Mouse (Mus musculus): ENCODE measurements around the gene Lactbl1. TPM values are rescaled to one million over a fixed set of nuclear protein-coding genes. Genes with fewer than 3 reads are reported as not detected.

The Lactbl1 gene
- not detected in 2 replicates for polyA plus RNA-seq (2021; fragmentation: Nextera tagmentation)
- long read RNA-seq, experiment 1: 0 reads
- long read RNA-seq, experiment 2: 0 reads

GRCm38 (mm10) chr4:136622388-136622787, at the start of gene Lactbl1:
Lactbl1 (plus strand) TSS chr4:136622621.

GRCm38 (mm10) chr4:136602568-136602967, 19.9 kb upstream of the Lactbl1 start, which contains the start of gene Kdm1a:
Kdm1a (minus strand) TSS chr4:136602723.

GRCm38 (mm10) chr4:136610387-136610856, 12.0 kb upstream of the Lactbl1 start, which contains the start of gene Tex46:
Tex46 (plus strand) TSS chr4:136610437.

Other genes starting within 250 kb of the Lactbl1 start
- gene Htr1d, start 199.1 kb upstream of the Lactbl1 start, polyA plus RNA-seq (2021; fragmentation: Nextera tagmentation): 1.1 and 1.5 TPM in 2 replicates
- 0.29 TPM in 1 of 2 replicates, not detected in the other for gene 6030445D17Rik, start 160.4 kb upstream of the Lactbl1 start, polyA plus RNA-seq (2021; fragmentation: Nextera tagmentation)
- 65.6 and 75.4 TPM in 2 replicates for gene Luzp1, start 152.9 kb upstream of the Lactbl1 start, polyA plus RNA-seq (2021; fragmentation: Nextera tagmentation)
- 8.3 and 12.0 TPM in 2 replicates for gene Kdm1a, start 19.9 kb upstream of the Lactbl1 start, polyA plus RNA-seq (2021; fragmentation: Nextera tagmentation)
- gene Tex46, start 12.2 kb upstream of the Lactbl1 start, polyA plus RNA-seq (2021; fragmentation: Nextera tagmentation): not detected in 2 replicates
- gene Ephb2, start 213.4 kb downstream of the Lactbl1 start, polyA plus RNA-seq (2021; fragmentation: Nextera tagmentation): 0.70 and 1.6 TPM in 2 replicates

Measured in left cerebral cortex, adult 6 months (tissue).